Mouse (Mus musculus) neural tube, embryonic 11.5 days (tissue): ENCODE data around the gene Galnt12. TPM values are rescaled to one million over a fixed set of nuclear protein-coding genes. Genes with fewer than 3 reads are reported as not detected.

Source experiments
- ATAC-seq: fragments of 200-750 bp; cut with Nextera tagmentation; 2 replicates; pipeline ENCODE4 v1.8.0; 2017; ENCODE audit warnings: moderate number of reproducible peaks, mild to moderate bottlenecking, moderate TSS enrichment, moderate library complexity; ENCODE audit not compliant: insufficient read depth, low FRiP score, low TSS enrichment
- DNase-seq: peaks from one replicate; pipeline ENCODE4 v3.0.0-alpha.2; 2015; ENCODE audit warnings: low spot score
- H3K27ac ChIP-seq: fragments of 300-500 bp; sonication (generic); 2 replicates; pipeline ENCODE4 v1.5.1; 2014; ENCODE audit warnings: low read depth, mild to moderate bottlenecking, low read length
- H3K27me3 ChIP-seq: fragments of 300-500 bp; sonication (generic); 2 replicates; pipeline ENCODE4 v1.6.1; 2014; ENCODE audit warnings: mild to moderate bottlenecking, low read length, mixed read lengths; ENCODE audit not compliant: control insufficient read depth, insufficient read depth
- H3K36me3 ChIP-seq: fragments of 300-500 bp; sonication (generic); 2 replicates; pipeline ENCODE4 v1.6.1; 2014; ENCODE audit warnings: mild to moderate bottlenecking, low read length, moderate library complexity, mixed read lengths; ENCODE audit not compliant: control insufficient read depth, insufficient read depth
- H3K4me1 ChIP-seq: fragments of 300-500 bp; sonication (generic); 2 replicates; pipeline ENCODE4 v1.6.1; 2014; ENCODE audit warnings: low read length, mixed read lengths; ENCODE audit not compliant: control insufficient read depth, insufficient read depth
- H3K4me2 ChIP-seq: fragments of 300-500 bp; sonication (generic); 2 replicates; pipeline ENCODE4 v1.6.1; 2014; ENCODE audit warnings: low read depth, mild to moderate bottlenecking, moderate library complexity
- H3K4me3 ChIP-seq: fragments of 300-500 bp; sonication (generic); 2 replicates; pipeline ENCODE4 v1.5.1; 2014; ENCODE audit warnings: low read depth, low read length
- H3K9ac ChIP-seq: fragments of 300-500 bp; sonication (generic); 2 replicates; pipeline ENCODE4 v1.6.1; 2014; ENCODE audit warnings: mild to moderate bottlenecking, low read length
- H3K9me3 ChIP-seq: fragments of 300-500 bp; sonication (generic); 2 replicates; pipeline ENCODE4 v1.6.1; 2016; ENCODE audit warnings: low read length; ENCODE audit not compliant: control insufficient read depth
- WGBS: fragments of 180-500 bp; shearing (Covaris S2); extraction: QIAGEN DNeasy Blood & Tissue Kit; methylation state at CpG from one replicate; pipeline ENCODE4 v1.1.7; 2014; 5-methylcytosine and 5-hydroxymethylcytosine counted together
- polyA plus RNA-seq: library from polyadenylated mRNA; unstranded; fragments of >200 nt; fragmentation: Nextera tagmentation; extraction: Ambion mirVana; gene quantifications from 2 replicates; pipeline ENCODE4 v1.2.1, GENCODE M21; 2014

Gene Galnt12
- polyA plus RNA-seq, 1 experiment from 2014 or later = 3.0 TPM

- 92% methylated on average over 3 of the region's 3 CpGs for WGBS
- DNase-seq = no peak
Measured at GRCm38 (mm10) chr4:47150806-47151205, 59.1 kb downstream of the Galnt12 start.

GRCm38 (mm10) chr4:47151553-47152183 lies 60.0 kb downstream of the Galnt12 start:
- DNase-seq (no peak), ATAC-seq (no peak)
- Histone ChIP-seq H3K9ac (no peak overlapping the region), H3K4me1 (no peaks in the 10 kb centered on the region), H3K36me3 (no peaks in the 10 kb centered on the region), H3K4me3 (no peak overlapping the region), H3K4me2 (no peak overlapping the region), H3K27ac (no peak overlapping the region), H3K9me3 (no peaks in the 10 kb centered on the region), H3K27me3 (no peaks in the 10 kb centered on the region)
- WGBS = 85% methylated on average over 8 of the region's 8 CpGs

More at GRCm38 (mm10) chr4:47150806-47151205, 59.1 kb downstream of the Galnt12 start:
- no peaks in the 10 kb centered on the region for H3K4me1 ChIP-seq
- H3K36me3 ChIP-seq = no peaks in the 10 kb centered on the region
- no peaks in the 10 kb centered on the region for H3K27me3 ChIP-seq
- H3K9ac ChIP-seq = no peak overlapping the region
- no peak overlapping the region for H3K4me2 ChIP-seq
- no peaks in the 10 kb centered on the region for H3K9me3 ChIP-seq
- ATAC-seq = no peak
- no peak overlapping the region for H3K27ac ChIP-seq
- no peak overlapping the region for H3K4me3 ChIP-seq

- Histone ChIP-seq H3K4me2 (no peak overlapping the region), H3K27ac (0 out of 2 replicates have a peak overlapping the region, but pooled peaks have one; percentile 60), H3K9ac (no peak overlapping the region), H3K27me3 (no peaks in the 10 kb centered on the region), H3K4me3 (no peak overlapping the region), H3K4me1 (peaks cover 6% of the 10 kb centered on the region; the same call in 1 of the 2 replicates), H3K36me3 (no peaks in the 10 kb centered on the region), H3K9me3 (no peaks in the 10 kb centered on the region)
- WGBS = 12% methylated on average over 3 of the region's 4 CpGs
- ATAC-seq (peak; percentile 81), DNase-seq (peak; percentile 62)
Measured at GRCm38 (mm10) chr4:47161103-47161755, 69.5 kb downstream of the Galnt12 start.

GRCm38 (mm10) chr4:47161756-47162587 lies 70.3 kb downstream of the Galnt12 start:
- no peak overlapping the region for H3K9ac ChIP-seq
- 57% methylated on average over 12 of the region's 12 CpGs for WGBS
- no peak for ATAC-seq

GRCm38 (mm10) chr4:47172314-47172713 lies 80.6 kb downstream of the Galnt12 start:
- H3K4me3 ChIP-seq = no peak overlapping the region
- H3K9me3 ChIP-seq = no peaks in the 10 kb centered on the region
- H3K27ac ChIP-seq = no peak overlapping the region
- WGBS = 50% methylated on average over 1 of the region's 1 CpGs
- no peaks in the 10 kb centered on the region for H3K27me3 ChIP-seq
- DNase-seq = no peak
- no peak for ATAC-seq
- no peak overlapping the region for H3K4me2 ChIP-seq
- H3K9ac ChIP-seq = no peak overlapping the region
- no peaks in the 10 kb centered on the region for H3K4me1 ChIP-seq
- no peaks in the 10 kb centered on the region for H3K36me3 ChIP-seq

More at GRCm38 (mm10) chr4:47161756-47162587, 70.3 kb downstream of the Galnt12 start:
- Histone ChIP-seq H3K27ac (0 out of 2 replicates have a peak overlapping the region, but pooled peaks have one; percentile 53), H3K4me3 (no peak overlapping the region), H3K27me3 (no peaks in the 10 kb centered on the region), H3K4me2 (no peak overlapping the region), H3K36me3 (no peaks in the 10 kb centered on the region), H3K4me1 (peaks cover 6% of the 10 kb centered on the region; the same call in 1 of the 2 replicates), H3K9me3 (no peaks in the 10 kb centered on the region)
- DNase-seq = no peak

Other genes starting within 250 kb of the Galnt12 start
- gene Gabbr2, start 100.0 kb upstream of the Galnt12 start, polyA plus RNA-seq = 0.70 and 0.78 TPM in 2 replicates
- gene Anks6, start 34.5 kb upstream of the Galnt12 start, polyA plus RNA-seq = 4.1 and 4.2 TPM in 2 replicates
- gene Col15a1, start 116.3 kb downstream of the Galnt12 start, polyA plus RNA-seq = 3.4 TPM in 2 replicates